Mouse (Mus musculus) spleen, adult 2 months (tissue): Measurements from ENCODE around the gene Eif4e1b.

Experiments
- CTCF ChIP-seq: fragments of 200-500 bp; IDR thresholded peaks from 2 replicates; pipeline ENCODE4 v1.5.1; 2011; ENCODE audit warnings: mild to moderate bottlenecking, inconsistent platforms; ENCODE audit not compliant: insufficient read depth, insufficient read length, insufficient replicate concordance; ENCODE audit errors: extremely low read depth
- POLR2A ChIP-seq: fragments of 200-500 bp; IDR thresholded peaks from 2 replicates; pipeline ENCODE4 v1.6.1; 2011; ENCODE audit warnings: low read depth, low read length, inconsistent platforms

DNA sequence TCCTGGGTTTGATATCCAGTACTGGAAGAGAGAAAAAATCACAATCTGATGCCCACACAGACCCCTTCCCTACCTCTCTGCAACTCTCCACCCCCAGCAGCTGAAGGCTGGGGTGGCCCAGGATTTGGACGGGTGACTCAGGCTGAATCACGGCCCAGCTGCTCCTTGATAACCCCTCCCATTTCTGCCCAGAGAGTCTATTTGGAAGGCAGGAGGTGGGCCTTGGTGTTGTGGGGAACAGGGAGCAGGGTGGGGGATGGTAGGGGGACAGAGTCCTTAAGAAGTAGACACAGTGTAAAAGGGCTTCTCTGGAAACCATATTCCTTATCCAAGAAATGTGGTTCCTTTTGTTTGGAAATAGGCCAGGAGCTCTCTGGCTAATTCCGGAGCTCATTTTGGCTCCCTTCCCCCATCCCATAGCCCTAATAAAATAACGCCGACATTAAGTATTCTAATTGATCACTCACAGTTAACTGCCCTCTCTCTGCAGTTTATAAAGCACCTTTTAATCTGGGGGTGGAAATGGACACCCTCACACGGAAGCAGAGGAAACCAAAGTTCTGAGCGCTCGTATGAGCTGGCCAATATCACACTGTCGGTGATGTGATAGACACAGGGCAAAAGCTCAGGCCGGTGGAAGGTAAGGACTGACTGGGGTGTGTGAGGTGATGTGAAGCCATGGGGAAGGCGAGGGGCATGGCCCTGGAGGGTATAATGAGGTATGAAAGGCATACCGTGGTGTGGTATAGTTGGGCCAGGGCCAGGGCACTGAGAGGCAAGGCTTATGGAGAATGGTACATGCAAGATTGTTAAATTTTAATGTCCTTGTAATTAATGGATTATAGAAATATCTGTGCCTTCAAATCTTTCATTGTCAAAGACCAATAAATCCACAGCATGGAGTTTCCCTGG, 29.4 kb upstream of the Eif4e1b start:
- TF ChIP-seq CTCF: no peak
- TF ChIP-seq POLR2A: no peak
